In genomic region chr1:157443723-157444561, GRCm38 (mm10) we compare ENCODE assay signal across 8 mouse cellular contexts. TPM values are rescaled to one million over a fixed set of nuclear protein-coding genes. Genes with fewer than 3 reads are reported as not detected.
DNase-seq lines count a peak whose midpoint lies in the region; ATAC-seq and TF ChIP-seq lines count a peak whose summit lies in the region.

No protein-coding gene starts in this region.

- peaks cover 49% of the 10 kb centered on the region for H3K4me1 ChIP-seq in forebrain, embryonic 14.5 days (ENCODE audit: control insufficient read depth, insufficient read depth, low read length)
- 0 out of 2 replicates have a peak, but pooled peaks cover 9% of the 10 kb centered on the region for H3K4me1 ChIP-seq in hindbrain, postnatal 0 days (ENCODE audit: insufficient read depth, low read length)
- H3K4me1 ChIP-seq in midbrain, postnatal 0 days (ENCODE audit: insufficient read depth, low read length), result peaks cover 9% of the 10 kb centered on the region; the same call in 1 of the 2 replicates

- no peaks in the 10 kb centered on the region for H3K9me3 ChIP-seq in forebrain, embryonic 14.5 days (replicated peaks; ENCODE audit: control insufficient read depth, low read length)
- no peaks in the 10 kb centered on the region for H3K9me3 ChIP-seq in hindbrain, postnatal 0 days (ENCODE audit: low read length)
- H3K9me3 ChIP-seq in midbrain, postnatal 0 days (ENCODE audit: low read length), result no peaks in the 10 kb centered on the region

- WGBS in forebrain, embryonic 14.5 days, result 10% methylated on average over 19 of the region's 19 CpGs
- 25% methylated on average over 19 of the region's 19 CpGs for WGBS in hindbrain, postnatal 0 days
- WGBS in midbrain, postnatal 0 days, result 15% methylated on average over 19 of the region's 19 CpGs

- H3K27ac ChIP-seq in left cerebral cortex, adult 2 months, result peak overlapping the region; percentile 88
- H3K27ac ChIP-seq in forebrain, embryonic 14.5 days (ENCODE audit: low read depth, low read length), result 0 out of 2 replicates have a peak overlapping the region, but pooled peaks have one; percentile 9
- no peak overlapping the region for H3K27ac ChIP-seq in hindbrain, postnatal 0 days
- no peak overlapping the region for H3K27ac ChIP-seq in midbrain, postnatal 0 days (ENCODE audit: low read depth, low read length)

- no peak for DNase-seq in left cerebral cortex, adult 2 months (ENCODE audit: extremely low spot score in 1 of 2, low spot score in 2 of 2)
- DNase-seq in left cerebral cortex, postnatal 10 days (ENCODE audit: extremely low spot score in 1 of 2, low spot score in 2 of 2), result no peak
- no peak for DNase-seq in forebrain, embryonic 14.5 days (ENCODE audit: low spot score)
- DNase-seq in hindbrain, postnatal 0 days (ENCODE audit: low spot score), result no peak
- no peak for DNase-seq in midbrain, postnatal 0 days (ENCODE audit: low spot score)
- no peak for DNase-seq in cerebellum, postnatal 25 days
- DNase-seq in adrenal gland, postnatal 36 days, result no peak

- peak overlapping the region; percentile 10; the same call in 1 of the 2 replicates for H3K4me2 ChIP-seq in forebrain, embryonic 14.5 days (ENCODE audit: low read length)
- peak overlapping the region; percentile 22; the same call in 1 of the 2 replicates for H3K4me2 ChIP-seq in hindbrain, postnatal 0 days (ENCODE audit: low read depth, low read length)
- H3K4me2 ChIP-seq in midbrain, postnatal 0 days (ENCODE audit: low read depth, low read length, poor library complexity, severe bottlenecking), result peak overlapping the region; percentile 9; the same call in 1 of the 2 replicates

- no peaks in the 10 kb centered on the region for H3K36me3 ChIP-seq in forebrain, embryonic 14.5 days (ENCODE audit: control insufficient read depth, insufficient read depth, low read length)
- no peaks in the 10 kb centered on the region for H3K36me3 ChIP-seq in hindbrain, postnatal 0 days (ENCODE audit: insufficient read depth, low read length)
- H3K36me3 ChIP-seq in midbrain, postnatal 0 days (ENCODE audit: insufficient read depth, low read length), result no peaks in the 10 kb centered on the region

- TF ChIP-seq CTCF in left cerebral cortex, adult 2 months (IDR thresholded peaks at IDR 0.05), result no peak
- no peak for TF ChIP-seq CTCF in hindbrain, postnatal 0 days (IDR thresholded peaks at IDR 0.05; ENCODE audit: low read depth)
- TF ChIP-seq CTCF in midbrain, postnatal 0 days (IDR thresholded peaks at IDR 0.05), result no peak

- H3K27me3 ChIP-seq in forebrain, embryonic 14.5 days (replicated peaks; ENCODE audit: control insufficient read depth, insufficient read depth, low read length), result no peaks in the 10 kb centered on the region
- H3K27me3 ChIP-seq in hindbrain, postnatal 0 days (ENCODE audit: insufficient read depth, low read length), result no peaks in the 10 kb centered on the region
- no peaks in the 10 kb centered on the region for H3K27me3 ChIP-seq in midbrain, postnatal 0 days (ENCODE audit: insufficient read depth, low read length)

- ATAC-seq in forebrain, embryonic 14.5 days, result no peak
- no peak for ATAC-seq in hindbrain, postnatal 0 days
- no peak for ATAC-seq in midbrain, postnatal 0 days (ENCODE audit: low FRiP score)
- ATAC-seq in cerebellum, adult (ENCODE audit: insufficient number of reproducible peaks, low FRiP score, low TSS enrichment), result no peak

- intact Hi-C loops in left cerebral cortex, adult 2 months (cut with DNase I), result loop anchor here (1.0 to 2.0 kb wide), 3 partner anchors 27 to 75 kb away; partner anchors contain the start of gene Rasal2
- intact Hi-C loops in left cerebral cortex, postnatal 10 days (cut with DNase I), result loop anchor here (10.0 kb wide), 1 partner anchor 149 kb away; no protein-coding TSS in a partner anchor

- H3K9ac ChIP-seq in forebrain, embryonic 14.5 days (ENCODE audit: low read length), result peak overlapping the region; percentile 6; the same call in 1 of the 2 replicates
- H3K9ac ChIP-seq in hindbrain, postnatal 0 days (replicated peaks; ENCODE audit: low read length), result 0 out of 2 replicates have a peak overlapping the region, but pooled peaks have one; percentile 9
- H3K9ac ChIP-seq in midbrain, postnatal 0 days (replicated peaks; ENCODE audit: low read length, poor library complexity, severe bottlenecking), result no peak overlapping the region

- H3K4me3 ChIP-seq in left cerebral cortex, adult 2 months, result no peak overlapping the region
- no peak overlapping the region for H3K4me3 ChIP-seq in forebrain, embryonic 14.5 days (ENCODE audit: low read depth, low read length)
- H3K4me3 ChIP-seq in hindbrain, postnatal 0 days (ENCODE audit: low read length), result no peak overlapping the region
- H3K4me3 ChIP-seq in midbrain, postnatal 0 days (ENCODE audit: low read depth, low read length), result no peak overlapping the region

RNA-seq across cellular contexts. Expression of gene Cryzl2, which starts 14.4 kb away (rescaled TPM):
- total RNA-seq in left cerebral cortex, adult 2 months (2021), result 1 to 10 TPM; 3.7 to 5.0 TPM
- total RNA-seq in left cerebral cortex, postnatal 10 days (2021), result 1 to 10 TPM; 3.3 to 3.9 TPM
- 7.1 and 8.1 TPM in 2 replicates for polyA plus RNA-seq in forebrain, embryonic 14.5 days (2014; fragmentation: Nextera tagmentation; extraction: Ambion mirVana)
- 11.4 and 12.9 TPM in 2 replicates for total RNA-seq in hindbrain, postnatal 0 days (2014; rRNA removed)
- polyA plus RNA-seq in hindbrain, postnatal 0 days (2015; fragmentation: Nextera tagmentation; extraction: Ambion mirVana), result 10.6 and 11.6 TPM in 2 replicates
- total RNA-seq in midbrain, postnatal 0 days (2014; rRNA removed), result 9.4 and 10.1 TPM in 2 replicates
- 8.6 and 9.0 TPM in 2 replicates for polyA plus RNA-seq in midbrain, postnatal 0 days (2015; fragmentation: Nextera tagmentation; extraction: Ambion mirVana)
- total RNA-seq in adrenal gland, postnatal 36 days (2021), result 10 to 100 TPM; 42.6 to 60.1 TPM

RNA-seq across cellular contexts. Expression of gene Rasal2, which starts 31.5 kb away (rescaled TPM):
- total RNA-seq in left cerebral cortex, adult 2 months (2021), result 10 to 100 TPM; 87.6 to 90.9 TPM
- 10 to 100 TPM; 55.1 to 56.2 TPM for total RNA-seq in left cerebral cortex, postnatal 10 days (2021)
- 30.7 and 32.5 TPM in 2 replicates for polyA plus RNA-seq in forebrain, embryonic 14.5 days (2014; fragmentation: Nextera tagmentation; extraction: Ambion mirVana)
- total RNA-seq in hindbrain, postnatal 0 days (2014; rRNA removed), result 37.0 TPM in 2 replicates
- polyA plus RNA-seq in hindbrain, postnatal 0 days (2015; fragmentation: Nextera tagmentation; extraction: Ambion mirVana), result 31.3 and 33.7 TPM in 2 replicates
- 41.2 and 60.5 TPM in 2 replicates for total RNA-seq in midbrain, postnatal 0 days (2014; rRNA removed)
- 34.8 and 36.3 TPM in 2 replicates for polyA plus RNA-seq in midbrain, postnatal 0 days (2015; fragmentation: Nextera tagmentation; extraction: Ambion mirVana)
- total RNA-seq in adrenal gland, postnatal 36 days (2021), result 10 to 100 TPM; 13.3 to 16.9 TPM

Comparison
In these comparisons a context has a peak if more than half of its experiments do, and no peak if none do; other contexts are left out.
1. H3K27ac ChIP-seq: peak in left cerebral cortex, adult 2 months (single experiment) and forebrain, embryonic 14.5 days (single experiment); none in hindbrain, postnatal 0 days (single experiment) and midbrain, postnatal 0 days (single experiment).
2. Peak in every context shown above with its lines, with median percentiles within 50 percentile points of each other: H3K4me2 ChIP-seq.